20 mouse cellular contexts compared by ENCODE assay signal in the genomic region with DNA sequence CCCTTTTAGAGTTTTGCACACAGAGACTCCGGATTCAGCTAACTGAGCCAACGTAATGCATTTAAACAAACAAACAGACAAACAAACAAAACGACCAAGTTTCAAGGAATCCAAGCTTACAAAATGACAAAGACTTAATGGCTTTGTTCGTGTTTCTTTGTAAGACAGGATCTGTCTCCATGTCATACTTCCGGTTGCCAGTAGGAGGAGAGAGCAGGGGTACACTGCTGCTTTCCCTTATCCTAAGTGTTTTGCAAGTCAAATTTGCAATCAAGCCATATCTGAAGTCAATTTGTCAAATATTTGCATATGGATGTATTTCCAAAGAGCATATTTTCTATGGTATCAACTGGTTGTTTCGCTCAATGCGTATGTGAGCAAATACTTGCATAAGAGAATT. TPM values are rescaled to one million over a fixed set of nuclear protein-coding genes. Genes with fewer than 3 reads are reported as not detected.
DNase-seq lines count a peak whose midpoint lies in the region; ATAC-seq and TF ChIP-seq lines count a peak whose summit lies in the region.
"Had no signal": no experiment of that assay in that cellular context is flagged by ENCODE, and none has a peak within 500 bp of the region (broad histone marks: within the 10 kb centered on the region; RNA-seq: fewer than 3 reads in every experiment).

No protein-coding gene starts in this region.

- H3K4me1 ChIP-seq in heart, adult 2 months (ENCODE audit: control insufficient read depth, insufficient read depth, low read length): no peaks in the 10 kb centered on the region
- H3K4me1 ChIP-seq in lung, postnatal 0 days (ENCODE audit: insufficient read depth, low read depth, low read length): no peaks in the 10 kb centered on the region
- no peaks in the 10 kb centered on the region for H3K4me1 ChIP-seq in MEL (ENCODE audit: control insufficient read depth in 1 of 2, insufficient read depth in 2 of 2, low read length in 2 of 2)
- H3K4me1 ChIP-seq: midbrain, embryonic 12.5 days had no signal

- no peaks in the 10 kb centered on the region for H3K27me3 ChIP-seq in heart, adult 2 months (ENCODE audit: control insufficient read depth, insufficient read depth, low read length)
- no peaks in the 10 kb centered on the region for H3K27me3 ChIP-seq in lung, postnatal 0 days (replicated peaks; ENCODE audit: insufficient read depth, low read length)
- no peaks in the 10 kb centered on the region for H3K27me3 ChIP-seq in MEL (ENCODE audit: control insufficient read depth in 1 of 2, insufficient read depth in 2 of 2, low read length in 2 of 2)
- H3K27me3 ChIP-seq: limb, embryonic 12.5 days; midbrain, embryonic 12.5 days had no signal

- no peak overlapping the region for H3K4me2 ChIP-seq in lung, postnatal 0 days (replicated peaks; ENCODE audit: low read depth, low read length)
- H3K4me2 ChIP-seq: limb, embryonic 12.5 days; midbrain, embryonic 12.5 days had no signal

- TF ChIP-seq POLR2A in heart, adult 2 months (IDR thresholded peaks at IDR 0.05; ENCODE audit: insufficient read depth, low read depth, low read length): no peak
- no peak for TF ChIP-seq POLR2A in MEL (IDR thresholded peaks at IDR 0.05; ENCODE audit: control insufficient read depth in 1 of 2, insufficient read depth in 1 of 2, low read depth in 1 of 2, low read length in 2 of 2, poor library complexity in 1 of 2)

- TF ChIP-seq CTCF in heart, adult 2 months (IDR thresholded peaks at IDR 0.05): peak; percentile 49
- peak; percentile 24 for TF ChIP-seq CTCF in lung, postnatal 0 days (IDR thresholded peaks at IDR 0.05)
- no peak; a peak in 1 of 6 replicates for TF ChIP-seq CTCF in MEL (IDR thresholded peaks at IDR 0.05 in 2 of 3, conservative IDR thresholded peaks at IDR 0.05 in 1 of 3; ENCODE audit: control insufficient read depth in 1 of 3, insufficient read depth in 1 of 3, low read depth in 2 of 3, low read length in 3 of 3, poor library complexity in 1 of 3, severe bottlenecking in 1 of 3)

- H3K79me2 ChIP-seq in heart, adult 2 months (replicated peaks; ENCODE audit: control insufficient read depth, insufficient read depth, low read length): no peaks in the 10 kb centered on the region
- no peaks in the 10 kb centered on the region for H3K79me2 ChIP-seq in MEL (ENCODE audit: control insufficient read depth, insufficient read depth, low read length, poor library complexity)

- H3K9ac ChIP-seq in heart, adult 2 months (ENCODE audit: low read depth, low read length): no peak overlapping the region
- no peak overlapping the region for H3K9ac ChIP-seq in lung, postnatal 0 days (replicated peaks; ENCODE audit: low read depth)
- H3K9ac ChIP-seq in MEL (ENCODE audit: control insufficient read depth, low read depth, low read length, poor library complexity, severe bottlenecking): no peak overlapping the region
- H3K9ac ChIP-seq: limb, embryonic 12.5 days; liver, embryonic 14.5 days; midbrain, embryonic 12.5 days had no signal

- no peak for ATAC-seq in lung, postnatal 0 days
- ATAC-seq: CD4-positive, CD25-positive, alpha-beta regulatory T cell, adult 4 months had no signal

- no peak overlapping the region for H3K4me3 ChIP-seq in heart, adult 2 months
- H3K4me3 ChIP-seq in lung, postnatal 0 days (ENCODE audit: low read depth, low read length): no peak overlapping the region
- no peak overlapping the region for H3K4me3 ChIP-seq in MEL (ENCODE audit: control insufficient read depth in 1 of 2, insufficient read depth in 1 of 2, low read depth in 2 of 2, low read length in 2 of 2)
- H3K4me3 ChIP-seq: forebrain, embryonic 10.5 days; limb, embryonic 12.5 days; midbrain, embryonic 12.5 days had no signal

- 71% methylated on average over 7 of the region's 7 CpGs for WGBS in heart, adult 2 months
- WGBS in lung, postnatal 0 days: 71% methylated on average over 7 of the region's 7 CpGs

- intact Hi-C loops in heart, adult 2 months (cut with DNase I): no loop called here

- DNase-seq in heart, adult 2 months: no peak
- DNase-seq in heart, adult 11 months: no peak
- DNase-seq in lung, postnatal 0 days (ENCODE audit: low spot score): no peak
- DNase-seq in lung, adult 18-20 months: no peak
- DNase-seq in MEL (ENCODE audit: low read depth, low spot score): peak; percentile 3
- peak; percentile 16 for DNase-seq in embryo, embryonic 11 days
- no peak for DNase-seq in spleen, adult 18-20 months
- DNase-seq: adrenal gland, postnatal 25 days; cerebellum, adult 9-11 months; heart, postnatal 10 days; lung, postnatal 36 days; thymus, adult 2 months had no signal

- no peak overlapping the region for H3K27ac ChIP-seq in heart, adult 2 months
- H3K27ac ChIP-seq in lung, postnatal 0 days (ENCODE audit: low read length): no peak overlapping the region
- H3K27ac ChIP-seq in MEL (ENCODE audit: control insufficient read depth, low read depth, low read length): no peak overlapping the region
- H3K27ac ChIP-seq: forebrain, embryonic 10.5 days; limb, embryonic 12.5 days; liver, embryonic 14.5 days; midbrain, embryonic 12.5 days had no signal

- no peaks in the 10 kb centered on the region; the same call in 1 of the 2 replicates for H3K36me3 ChIP-seq in heart, adult 2 months (ENCODE audit: control insufficient read depth, insufficient read depth, low read length)
- H3K36me3 ChIP-seq in lung, postnatal 0 days (ENCODE audit: insufficient read depth, low read length): no peaks in the 10 kb centered on the region
- no peaks in the 10 kb centered on the region for H3K36me3 ChIP-seq in MEL (ENCODE audit: control insufficient read depth in 1 of 2, insufficient read depth in 2 of 2, low read length in 2 of 2)
- H3K36me3 ChIP-seq: forebrain, embryonic 10.5 days; limb, embryonic 12.5 days; midbrain, embryonic 12.5 days had no signal

- no peaks in the 10 kb centered on the region for H3K9me3 ChIP-seq in lung, postnatal 0 days (ENCODE audit: low read length)
- no peaks in the 10 kb centered on the region for H3K9me3 ChIP-seq in MEL (replicated peaks; ENCODE audit: insufficient read depth, low read length)
- H3K9me3 ChIP-seq: forebrain, embryonic 10.5 days; limb, embryonic 12.5 days; midbrain, embryonic 12.5 days had no signal

- TF ChIP-seq EP300 in heart, adult 2 months (IDR thresholded peaks at IDR 0.05; ENCODE audit: insufficient read depth, low read depth, low read length): no peak
- TF ChIP-seq EP300 in lung, postnatal 0 days (IDR thresholded peaks at IDR 0.05): no peak
- no peak for TF ChIP-seq EP300 in MEL (IDR thresholded peaks at IDR 0.05; ENCODE audit: low read depth in 1 of 2, low read length in 2 of 2)

- TF ChIP-seq RAD21 in MEL (IDR thresholded peaks at IDR 0.05; ENCODE audit: low read depth, low read length): no peak

TF ChIP-seq in MEL, 35 proteins besides CTCF, POLR2A, EP300 and RAD21:
- TF ChIP-seq SIN3A (IDR thresholded peaks at IDR 0.05; ENCODE audit: low read length) (no peak), MAZ (IDR thresholded peaks at IDR 0.05; ENCODE audit: low read depth, low read length) (no peak), SMC3 (IDR thresholded peaks at IDR 0.05; ENCODE audit: low read depth, low read length) (no peak), NELFE (IDR thresholded peaks at IDR 0.05; ENCODE audit: low read depth, low read length) (no peak), ZMIZ1 (IDR thresholded peaks at IDR 0.05; ENCODE audit: low read depth, low read length) (no peak), JUND (IDR thresholded peaks at IDR 0.05; ENCODE audit: low read depth, low read length) (no peak), POLR2AphosphoS2 (IDR thresholded peaks at IDR 0.05; ENCODE audit: low read length) (no peak), HCFC1 (IDR thresholded peaks at IDR 0.05; ENCODE audit: low read depth, low read length) (no peak), MEF2A (IDR thresholded peaks at IDR 0.05; ENCODE audit: extremely low read depth, insufficient replicate concordance, low read depth, low read length, poor library complexity, severe bottlenecking) (no peak), CHD2 (IDR thresholded peaks at IDR 0.05; ENCODE audit: low read length) (no peak), USF1 (IDR thresholded peaks at IDR 0.05; ENCODE audit: low read depth, low read length) (no peak), CHD1 (IDR thresholded peaks at IDR 0.05; ENCODE audit: low read depth, low read length) (no peak), MAX (IDR thresholded peaks at IDR 0.05; ENCODE audit: low read length) (no peak), RCOR1 (IDR thresholded peaks at IDR 0.05; ENCODE audit: low read depth, low read length) (no peak)

RNA-seq across cellular contexts. Expression of gene Tnni3k, which starts 20.9 kb away (rescaled TPM):
- 10 to 100 TPM; 69.7 to 75.9 TPM for total RNA-seq in heart, adult 2 months (2021)
- 69.9 and 113 TPM in 2 replicates for polyA plus RNA-seq in heart, adult 2 months (2012; rRNA removed)
- 0.69 and 0.75 TPM in 2 replicates for polyA plus RNA-seq in lung, postnatal 0 days (2015; fragmentation: Nextera tagmentation; extraction: Ambion mirVana)
- not detected in 2 replicates for total RNA-seq in MEL (2012; rRNA removed)
- polyA plus RNA-seq in MEL (2012; ENCODE audit: insufficient read depth in 1 of 2, insufficient read length in 2 of 2, low read depth in 1 of 2, low replicate concordance in 2 of 2, missing spikeins in 1 of 2): not detected
- total RNA-seq: adrenal gland, postnatal 25 days; gastrocnemius, adult 8-10 months had no signal
- polyA plus RNA-seq: embryonic facial prominence, embryonic 14.5 days; forebrain, embryonic 10.5 days; kidney, embryonic 14.5 days; limb, embryonic 12.5 days; liver, embryonic 14.5 days; midbrain, embryonic 12.5 days had no signal

RNA-seq across cellular contexts. Expression of gene Fpgt, which starts 58.9 kb away (rescaled TPM):
- 10 to 100 TPM; 13.3 to 13.9 TPM for total RNA-seq in heart, adult 2 months (2021)
- 9.4 and 19.7 TPM in 2 replicates for polyA plus RNA-seq in heart, adult 2 months (2012; rRNA removed)
- 9.3 and 11.3 TPM in 2 replicates for polyA plus RNA-seq in lung, postnatal 0 days (2015; fragmentation: Nextera tagmentation; extraction: Ambion mirVana)
- 10.6 and 10.8 TPM in 2 replicates for total RNA-seq in MEL (2012; rRNA removed)
- 1 to 10 TPM in 1 of 2 experiments, not detected in 1; 8.0 TPM for polyA plus RNA-seq in MEL (2012; ENCODE audit: insufficient read depth in 1 of 2, insufficient read length in 2 of 2, low read depth in 1 of 2, low replicate concordance in 2 of 2, missing spikeins in 1 of 2)

RNA-seq across cellular contexts. Expression of gene Lrriq3, which starts 58.9 kb away (rescaled TPM):
- total RNA-seq in heart, adult 2 months (2021): under 1 TPM; 0.30 to 0.42 TPM
- polyA plus RNA-seq in heart, adult 2 months (2012; rRNA removed): 0.16 and 0.23 TPM in 2 replicates
- polyA plus RNA-seq in lung, postnatal 0 days (2015; fragmentation: Nextera tagmentation; extraction: Ambion mirVana): 1.1 and 1.4 TPM in 2 replicates
- 0.19 and 0.26 TPM in 2 replicates for total RNA-seq in MEL (2012; rRNA removed)
- under 1 TPM in 1 of 2 experiments, not detected in 1; 0.24 TPM for polyA plus RNA-seq in MEL (2012; ENCODE audit: insufficient read depth in 1 of 2, insufficient read length in 2 of 2, low read depth in 1 of 2, low replicate concordance in 2 of 2, missing spikeins in 1 of 2)

Comparison
In these comparisons a context has a peak if more than half of its experiments do, and no peak if none do; other contexts are left out.
1. DNase-seq: peak in MEL (single experiment) and embryo, embryonic 11 days (single experiment); none in heart, adult 2 months (0 of 2), heart, adult 11 months (single experiment), lung, postnatal 0 days (single experiment), lung, adult 18-20 months (0 of 2) and spleen, adult 18-20 months (0 of 2).
2. CTCF ChIP-seq: peak in heart, adult 2 months (single experiment) and lung, postnatal 0 days (single experiment); none in MEL (0 of 3).
3. RNA of gene Tnni3k, which starts 20.9 kb away (polyA plus RNA-seq): 69.9 to 113 TPM in heart, adult 2 months; 0.69 to 0.75 TPM in lung, postnatal 0 days and not detected in MEL; every median in the first group is over 10 times any median in the second.